Comparison of ENCODE assay signal across 10 mouse cellular contexts in genomic region chr2:179877551-179878215, GRCm38 (mm10).
DNase-seq lines count a peak whose midpoint lies in the region; ATAC-seq and TF ChIP-seq lines count a peak whose summit lies in the region.
"Had no signal": no experiment of that assay in that cellular context is flagged by ENCODE, and none has a peak within 500 bp of the region (broad histone marks: within the 10 kb centered on the region; RNA-seq: fewer than 3 reads in every experiment).

No protein-coding gene starts in this region.

- no peaks in the 10 kb centered on the region for H3K4me1 ChIP-seq in heart, postnatal 0 days (ENCODE audit: control insufficient read depth, insufficient read depth)
- H3K4me1 ChIP-seq in testis, adult 2 months (ENCODE audit: control insufficient read depth, insufficient read depth, low read length) = peaks cover 6% of the 10 kb centered on the region
- H3K4me1 ChIP-seq in kidney, postnatal 0 days (replicated peaks; ENCODE audit: insufficient read depth, low read length) = no peaks in the 10 kb centered on the region
- H3K4me1 ChIP-seq: embryonic facial prominence, embryonic 13.5 days; limb, embryonic 13.5 days had no signal

- H3K9me3 ChIP-seq in heart, postnatal 0 days (replicated peaks; ENCODE audit: control insufficient read depth, low read length) = no peaks in the 10 kb centered on the region
- H3K9me3 ChIP-seq in kidney, postnatal 0 days (replicated peaks; ENCODE audit: low read length) = no peaks in the 10 kb centered on the region
- H3K9me3 ChIP-seq: embryonic facial prominence, embryonic 13.5 days; limb, embryonic 13.5 days had no signal

- no peak for ATAC-seq in heart, postnatal 0 days (ENCODE audit: insufficient read depth, low read depth)
- ATAC-seq in kidney, postnatal 0 days (replicated peaks; ENCODE audit: low FRiP score, low read depth) = no peak

- H3K27me3 ChIP-seq in heart, postnatal 0 days (ENCODE audit: control insufficient read depth, insufficient read depth, low read length) = no peaks in the 10 kb centered on the region
- H3K27me3 ChIP-seq in testis, adult 2 months (ENCODE audit: control insufficient read depth, insufficient read depth, low read length) = no peaks in the 10 kb centered on the region
- H3K27me3 ChIP-seq in kidney, postnatal 0 days (ENCODE audit: insufficient read depth, low read length) = no peaks in the 10 kb centered on the region

- peak; percentile 53 for TF ChIP-seq CTCF in heart, postnatal 0 days (IDR thresholded peaks at IDR 0.05; ENCODE audit: low read depth)
- peak; percentile 61; the same call in 1 of the 2 replicates for TF ChIP-seq CTCF in testis, adult 2 months (IDR thresholded peaks at IDR 0.05; ENCODE audit: control insufficient read depth, insufficient read depth, insufficient replicate concordance, low read depth, low read length)
- TF ChIP-seq CTCF in brain, embryonic 14.5 days (IDR thresholded peaks at IDR 0.05; ENCODE audit: borderline replicate concordance, extremely low read depth, insufficient read depth, insufficient read length) = peak; percentile 68; the same call in 1 of the 2 replicates
- peak; percentile 71 for TF ChIP-seq CTCF in kidney, postnatal 0 days (IDR thresholded peaks at IDR 0.05; ENCODE audit: low read depth)

- no peak for TF ChIP-seq POLR2A in testis, adult 2 months (IDR thresholded peaks at IDR 0.05; ENCODE audit: control insufficient read depth, low read depth, low read length)
- TF ChIP-seq POLR2A in brain, embryonic 14.5 days (IDR thresholded peaks at IDR 0.05; ENCODE audit: borderline replicate concordance, extremely low read depth, insufficient read depth, insufficient read length, poor library complexity, severe bottlenecking) = no peak

- intact Hi-C loops in heart, postnatal 25 days (cut with DNase I) = loop anchor here (10.0 kb wide), 3 partner anchors 303 to 803 kb away; no protein-coding TSS in a partner anchor

- H3K27ac ChIP-seq in heart, postnatal 0 days (ENCODE audit: low read depth) = no peak overlapping the region
- H3K27ac ChIP-seq in testis, adult 2 months (ENCODE audit: control insufficient read depth, insufficient read depth, low read depth, low read length) = no peak overlapping the region
- no peak overlapping the region for H3K27ac ChIP-seq in kidney, postnatal 0 days
- H3K27ac ChIP-seq: embryonic facial prominence, embryonic 13.5 days; limb, embryonic 13.5 days had no signal

- H3K36me3 ChIP-seq in heart, postnatal 0 days (replicated peaks; ENCODE audit: control insufficient read depth, insufficient read depth, low read length) = no peaks in the 10 kb centered on the region
- no peaks in the 10 kb centered on the region for H3K36me3 ChIP-seq in testis, adult 2 months (ENCODE audit: control insufficient read depth, insufficient read depth, low read length)
- no peaks in the 10 kb centered on the region for H3K36me3 ChIP-seq in kidney, postnatal 0 days (ENCODE audit: insufficient read depth, low read length)
- H3K36me3 ChIP-seq: embryonic facial prominence, embryonic 13.5 days; limb, embryonic 13.5 days had no signal

- H3K4me3 ChIP-seq in heart, postnatal 0 days (ENCODE audit: low read depth, low read length) = no peak overlapping the region
- no peak overlapping the region for H3K4me3 ChIP-seq in testis, adult 2 months (ENCODE audit: control insufficient read depth, low read depth, low read length)
- H3K4me3 ChIP-seq in kidney, postnatal 0 days (replicated peaks; ENCODE audit: low read depth, low read length) = no peak overlapping the region
- H3K4me3 ChIP-seq: embryonic facial prominence, embryonic 13.5 days; limb, embryonic 13.5 days had no signal

- DNase-seq in heart, postnatal 0 days (ENCODE audit: low spot score) = no peak
- no peak for DNase-seq in heart, adult 9 months (ENCODE audit: low spot score in 2 of 2)
- DNase-seq in testis, postnatal 14 days (ENCODE audit: low spot score) = no peak
- peak; percentile 65 for DNase-seq in brain, embryonic 14.5 days (ENCODE audit: low read depth)
- peak; percentile 45 for DNase-seq in kidney, postnatal 0 days (ENCODE audit: low spot score)
- DNase-seq in lung, postnatal 25 days (ENCODE audit: low spot score) = peak; percentile 9
- DNase-seq in heart, postnatal 25 days (ENCODE audit: low spot score) = no peak

- no peak overlapping the region for H3K9ac ChIP-seq in heart, postnatal 0 days (replicated peaks; ENCODE audit: low read depth, low read length)
- H3K9ac ChIP-seq in kidney, postnatal 0 days (ENCODE audit: low read depth, low read length) = no peak overlapping the region
- H3K9ac ChIP-seq: embryonic facial prominence, embryonic 13.5 days; limb, embryonic 13.5 days had no signal

- H3K4me2 ChIP-seq in heart, postnatal 0 days (ENCODE audit: low read depth, low read length) = no peak overlapping the region
- H3K4me2 ChIP-seq in kidney, postnatal 0 days (ENCODE audit: low read length) = no peak overlapping the region
- H3K4me2 ChIP-seq: embryonic facial prominence, embryonic 13.5 days; limb, embryonic 13.5 days had no signal

- 60% methylated on average over 9 of the region's 9 CpGs for WGBS in heart, postnatal 0 days
- 71% methylated on average over 9 of the region's 9 CpGs for WGBS in kidney, postnatal 0 days

- TF ChIP-seq EP300 in heart, postnatal 0 days (IDR thresholded peaks at IDR 0.05; ENCODE audit: low read depth) = no peak

Comparison
In these comparisons a context has a peak if more than half of its experiments do, and no peak if none do; other contexts are left out.
1. DNase-seq: peak in brain, embryonic 14.5 days (single experiment), kidney, postnatal 0 days (single experiment) and lung, postnatal 25 days (single experiment); none in heart, postnatal 0 days (single experiment), heart, adult 9 months (0 of 2), testis, postnatal 14 days (single experiment) and heart, postnatal 25 days (single experiment).
2. Peak in every context shown above with its lines, with median percentiles within 50 percentile points of each other: CTCF ChIP-seq.